Mouse (Mus musculus): Measurements from ENCODE around the gene Tsacc.
"Not testable (repeated sequence)": the region's sequence is repeated elsewhere in the genome, so short reads cannot be mapped to it uniquely, and the experiment has no call there.

DNA sequence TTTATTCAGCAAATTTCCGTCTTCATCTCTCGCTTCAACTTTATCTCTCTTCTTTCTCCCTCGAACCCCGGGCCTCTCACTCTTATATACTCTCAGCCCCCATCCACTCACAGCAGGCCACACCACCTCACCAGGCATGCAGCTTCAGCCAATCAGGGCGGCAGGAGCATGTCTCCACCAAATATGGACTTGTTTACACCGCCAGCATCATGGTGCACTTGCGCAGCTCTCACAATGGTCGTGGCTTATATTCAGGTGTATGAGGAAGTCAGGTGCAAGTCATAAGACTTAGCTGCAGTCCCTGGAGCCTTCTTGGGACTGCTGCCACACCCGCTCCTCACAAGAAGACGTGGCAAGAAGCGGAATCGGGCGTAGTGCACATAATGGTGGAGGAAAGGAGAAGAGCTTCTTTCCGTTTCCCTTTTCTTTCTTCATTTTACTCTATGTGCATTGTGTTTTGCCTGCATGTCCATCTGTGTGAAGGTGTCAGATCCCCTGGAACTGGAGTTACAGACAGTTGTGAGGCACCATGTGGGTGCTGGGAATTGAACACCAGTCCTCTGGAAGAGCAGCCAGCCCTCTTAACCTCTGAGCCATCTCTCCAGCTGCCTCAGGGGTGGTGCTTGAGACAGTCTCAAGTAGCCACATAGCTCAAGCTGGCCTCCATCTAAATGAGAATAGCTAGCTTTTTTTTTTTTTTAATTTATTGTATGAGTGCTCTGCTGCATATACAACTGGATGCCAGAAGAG, 11.8 kb downstream of the Tsacc start:
- not testable (repeated sequence) for TF ChIP-seq CTCF, EP300 (IDR thresholded peaks at IDR 0.05)
